Mouse (Mus musculus) left cerebral cortex, postnatal 25 days (tissue): ENCODE results near the gene Phf12. TPM values are rescaled to one million over a fixed set of nuclear protein-coding genes. Genes with fewer than 3 reads are reported as not detected.

Source experiments
- DNase-seq, 2 experiments: peaks; one replicate each; pipeline ENCODE4 v3.0.0; 2022; ENCODE audit warnings: low spot score in 2 of 2, mixed read lengths in 1 of 2
- intact Hi-C: fragments of 180-260 bp; cut with DNase I; formaldehyde crosslinking; loops from one replicate; pipeline ENCODE4 v1.15.1; 2025
- total RNA-seq, 2 experiments: library from RNA; stranded (reverse); gene quantifications; 2 replicates each; pipeline ENCODE4 v1.2.3; 2021

Phf12 gene
- total RNA-seq, 2 experiments from 2014 or later = 50.5 to 51.4 TPM

- peak; percentile 80 to 86 for DNase-seq
- intact Hi-C loops = loop anchor here (1.0 kb wide), 1 partner anchor 140 kb away; no protein-coding TSS in a partner anchor
Observed at GRCm38 (mm10) chr11:77967114-77967513, 15.4 kb upstream of the Phf12 start.

GRCm38 (mm10) chr11:77968786-77969185 lies 13.8 kb upstream of the Phf12 start:
- intact Hi-C loops = no loop called here
- no peak for DNase-seq

GRCm38 (mm10) chr11:77970718-77971117 lies 11.8 kb upstream of the Phf12 start:
- intact Hi-C loops = no loop called here
- DNase-seq = no peak

- DNase-seq = no peak
- intact Hi-C loops = no loop called here
Observed at GRCm38 (mm10) chr11:77973520-77973919, 9.0 kb upstream of the Phf12 start.

- no peak for DNase-seq
- intact Hi-C loops = no loop called here
Observed at GRCm38 (mm10) chr11:77974325-77974724, 8.2 kb upstream of the Phf12 start.

- intact Hi-C loops = no loop called here
- no peak for DNase-seq
Observed at GRCm38 (mm10) chr11:77975873-77976272, 6.7 kb upstream of the Phf12 start.

GRCm38 (mm10) chr11:77978161-77978560 lies 4.4 kb upstream of the Phf12 start:
- DNase-seq = no peak
- intact Hi-C loops = no loop called here

- intact Hi-C loops = no loop called here
- no peak for DNase-seq
Observed at GRCm38 (mm10) chr11:77979221-77979809, 3.2 kb upstream of the Phf12 start.

GRCm38 (mm10) chr11:77980281-77981204 lies 2.0 kb upstream of the Phf12 start:
- intact Hi-C loops = loop anchor here (2.0 kb wide), 1 partner anchor 198 kb away; no protein-coding TSS in a partner anchor

GRCm38 (mm10) chr11:77981609-77982440 lies 729 bp upstream of the Phf12 start:
- intact Hi-C loops = loop anchor here (2.0 kb wide), 1 partner anchor 197 kb away; no protein-coding TSS in a partner anchor
- peak; percentile 96 to 100 for DNase-seq

More at GRCm38 (mm10) chr11:77980281-77981204, 2.0 kb upstream of the Phf12 start:
- DNase-seq = peak; percentile 59 to 66

GRCm38 (mm10) chr11:77983191-77983936 lies 810 bp downstream of the Phf12 start:
- DNase-seq = peak; percentile 47 to 64
- intact Hi-C loops = no loop called here

GRCm38 (mm10) chr11:77983937-77984835 lies 1.6 kb downstream of the Phf12 start:
- intact Hi-C loops = no loop called here

GRCm38 (mm10) chr11:77984836-77985231 lies 2.3 kb downstream of the Phf12 start:
- intact Hi-C loops = no loop called here
- DNase-seq = peak; percentile 55 to 60

More at GRCm38 (mm10) chr11:77983937-77984835, 1.6 kb downstream of the Phf12 start:
- DNase-seq = peak; percentile 68 to 69

GRCm38 (mm10) chr11:77985541-77986065 lies 3.0 kb downstream of the Phf12 start:
- intact Hi-C loops = no loop called here

GRCm38 (mm10) chr11:77989071-77989690 lies 6.6 kb downstream of the Phf12 start:
- DNase-seq = peak; percentile 45 to 85
- intact Hi-C loops = no loop called here

More at GRCm38 (mm10) chr11:77985541-77986065, 3.0 kb downstream of the Phf12 start:
- DNase-seq = no peak

GRCm38 (mm10) chr11:77995556-77995955 lies 13.0 kb downstream of the Phf12 start:
- intact Hi-C loops = no loop called here
- DNase-seq = no peak

- intact Hi-C loops = no loop called here
- no peak for DNase-seq
Observed at GRCm38 (mm10) chr11:78006446-78006845, 23.9 kb downstream of the Phf12 start.
